ENCODE assay signal across 8 mouse cellular contexts in the genomic region with DNA sequence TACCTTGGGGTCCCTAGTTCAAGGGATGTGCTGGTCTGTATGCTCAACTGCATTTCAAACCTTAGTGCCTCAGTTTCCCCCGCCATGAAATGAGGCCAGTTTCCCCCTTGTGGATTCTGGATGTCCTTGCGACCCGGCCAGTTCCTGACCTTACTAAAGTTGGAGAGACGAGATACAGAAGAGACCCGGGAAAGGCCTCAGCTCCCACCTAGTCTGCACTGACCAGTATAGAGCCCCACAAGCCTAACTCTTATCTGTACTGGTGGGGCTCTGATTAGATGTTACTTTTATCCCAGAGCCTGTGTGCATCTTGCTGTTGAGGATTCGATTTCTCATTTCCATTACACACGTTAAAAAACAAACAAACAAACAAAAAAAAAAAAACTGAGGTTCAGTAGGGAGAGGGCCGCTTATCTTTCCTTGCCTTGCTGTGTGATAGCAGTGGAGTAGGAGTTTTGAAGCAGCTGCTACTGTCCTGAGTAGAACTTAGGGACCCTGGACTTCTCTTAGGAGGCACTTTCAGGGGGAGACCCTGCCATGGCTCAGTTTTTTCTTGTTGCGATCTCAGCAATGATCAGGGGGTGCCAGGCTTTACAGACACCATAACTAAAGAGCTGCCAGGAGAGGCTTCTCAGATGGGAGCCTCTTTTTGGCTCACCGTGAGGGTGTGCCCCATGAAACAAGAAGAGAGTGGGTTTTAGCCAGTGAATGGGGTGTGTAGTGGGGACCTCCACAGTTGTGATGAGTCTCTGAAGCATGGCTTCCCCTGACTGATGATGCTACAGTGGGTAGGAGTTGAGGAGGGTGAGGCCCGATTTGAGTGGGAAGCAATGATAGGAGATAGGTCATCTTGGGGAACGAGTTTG. TPM values are rescaled to one million over a fixed set of nuclear protein-coding genes. Genes with fewer than 3 reads are reported as not detected.
DNase-seq lines count a peak whose midpoint lies in the region; ATAC-seq and TF ChIP-seq lines count a peak whose summit lies in the region.

No protein-coding gene starts in this region.

- no peak for TF ChIP-seq POLR2A in MEL (IDR thresholded peaks at IDR 0.05; ENCODE audit: control insufficient read depth in 1 of 2, insufficient read depth in 1 of 2, low read depth in 1 of 2, low read length in 2 of 2, poor library complexity in 1 of 2)

- TF ChIP-seq RAD21 in MEL (IDR thresholded peaks at IDR 0.05; ENCODE audit: low read depth, low read length) = no peak

- peaks cover 8 to 16% of the 10 kb centered on the region in 2 experiments for H3K4me1 ChIP-seq in MEL (ENCODE audit: control insufficient read depth in 1 of 2, insufficient read depth in 2 of 2, low read length in 2 of 2)
- H3K4me1 ChIP-seq in hindbrain, embryonic 13.5 days (replicated peaks) = peaks cover 59% of the 10 kb centered on the region
- peaks cover 22% of the 10 kb centered on the region for H3K4me1 ChIP-seq in liver, postnatal 0 days (ENCODE audit: insufficient read depth)

- no peak for ATAC-seq in hindbrain, embryonic 13.5 days (ENCODE audit: low FRiP score)
- ATAC-seq in liver, postnatal 0 days = no peak

- H3K4me2 ChIP-seq in hindbrain, embryonic 13.5 days = peak overlapping the region; percentile 90
- peak overlapping the region; percentile 76 for H3K4me2 ChIP-seq in liver, postnatal 0 days (ENCODE audit: low read depth, low read length)

- DNase-seq in layer of hippocampus, adult 8-10 months (ENCODE audit: low spot score in 2 of 2) = peak; percentile 1 to 6
- no peak for DNase-seq in layer of hippocampus, adult 11-12 months (ENCODE audit: low spot score)
- DNase-seq in MEL (ENCODE audit: low read depth, low spot score) = peak; percentile 51
- DNase-seq in embryo, embryonic 10.5 days (ENCODE audit: low spot score) = peak; percentile 37
- peak; percentile 13 for DNase-seq in liver, postnatal 0 days
- peak; percentile 40 for DNase-seq in testis, postnatal 10 days (ENCODE audit: low spot score)
- DNase-seq in natural killer cell, adult 2 months (ENCODE audit: low spot score in 2 of 2) = no peak

- H3K79me2 ChIP-seq in MEL (ENCODE audit: control insufficient read depth, insufficient read depth, low read length, poor library complexity) = peaks cover 4% of the 10 kb centered on the region; the same call in 1 of the 2 replicates

- TF ChIP-seq EP300 in MEL (IDR thresholded peaks at IDR 0.05; ENCODE audit: low read depth in 1 of 2, low read length in 2 of 2) = peak; percentile 28 to 66; a peak in 2 of 4 replicates
- TF ChIP-seq EP300 in liver, postnatal 0 days (IDR thresholded peaks at IDR 0.05; ENCODE audit: low read depth) = no peak

- no peaks in the 10 kb centered on the region for H3K27me3 ChIP-seq in MEL (ENCODE audit: control insufficient read depth in 1 of 2, insufficient read depth in 2 of 2, low read length in 2 of 2)
- H3K27me3 ChIP-seq in hindbrain, embryonic 13.5 days = no peaks in the 10 kb centered on the region
- H3K27me3 ChIP-seq in liver, postnatal 0 days (ENCODE audit: insufficient read depth, low read length) = no peaks in the 10 kb centered on the region

- H3K9ac ChIP-seq in MEL (ENCODE audit: control insufficient read depth, low read depth, low read length, poor library complexity, severe bottlenecking) = peak overlapping the region; percentile 91
- H3K9ac ChIP-seq in hindbrain, embryonic 13.5 days = peak overlapping the region; percentile 95
- peak overlapping the region; percentile 84 for H3K9ac ChIP-seq in liver, postnatal 0 days (replicated peaks)

- TF ChIP-seq CTCF in MEL (IDR thresholded peaks at IDR 0.05 in 2 of 3, conservative IDR thresholded peaks at IDR 0.05 in 1 of 3; ENCODE audit: control insufficient read depth in 1 of 3, insufficient read depth in 1 of 3, low read depth in 2 of 3, low read length in 3 of 3, poor library complexity in 1 of 3, severe bottlenecking in 1 of 3) = no peak; a peak in 1 of 6 replicates
- TF ChIP-seq CTCF in liver, postnatal 0 days (IDR thresholded peaks at IDR 0.05; ENCODE audit: low read depth) = no peak

- H3K27ac ChIP-seq in MEL (ENCODE audit: control insufficient read depth, low read depth, low read length) = peak overlapping the region; percentile 28; the same call in 1 of the 2 replicates
- H3K27ac ChIP-seq in hindbrain, embryonic 13.5 days = peak overlapping the region; percentile 92
- peak overlapping the region; percentile 67 for H3K27ac ChIP-seq in liver, postnatal 0 days (ENCODE audit: low read depth)

- 24% methylated on average over 12 of the region's 12 CpGs for WGBS in hindbrain, embryonic 13.5 days
- 28% methylated on average over 12 of the region's 12 CpGs for WGBS in liver, postnatal 0 days (ENCODE audit: insufficient replicate concordance)

- H3K36me3 ChIP-seq in MEL (ENCODE audit: control insufficient read depth in 1 of 2, insufficient read depth in 2 of 2, low read length in 2 of 2) = peaks cover 0 to 10% of the 10 kb centered on the region in 2 experiments; a peak in 2 of 4 replicates
- peaks cover 13% of the 10 kb centered on the region for H3K36me3 ChIP-seq in hindbrain, embryonic 13.5 days
- no peaks in the 10 kb centered on the region for H3K36me3 ChIP-seq in liver, postnatal 0 days (replicated peaks; ENCODE audit: insufficient read depth, low read length)

- H3K4me3 ChIP-seq in MEL (ENCODE audit: control insufficient read depth in 1 of 2, insufficient read depth in 1 of 2, low read depth in 2 of 2, low read length in 2 of 2) = peak overlapping the region; percentile 65 to 96
- H3K4me3 ChIP-seq in hindbrain, embryonic 13.5 days = peak overlapping the region; percentile 89
- H3K4me3 ChIP-seq in liver, postnatal 0 days (ENCODE audit: low read depth, low read length) = peak overlapping the region; percentile 86

- no peaks in the 10 kb centered on the region for H3K9me3 ChIP-seq in MEL (replicated peaks; ENCODE audit: insufficient read depth, low read length)
- H3K9me3 ChIP-seq in hindbrain, embryonic 13.5 days = no peaks in the 10 kb centered on the region
- no peaks in the 10 kb centered on the region for H3K9me3 ChIP-seq in liver, postnatal 0 days (ENCODE audit: low read length)

TF ChIP-seq in MEL, 35 proteins besides CTCF, POLR2A, EP300 and RAD21 (continues in another document):
- TF ChIP-seq NRF1 (IDR thresholded peaks at IDR 0.05; ENCODE audit: insufficient read depth, low read depth, low read length, poor library complexity, severe bottlenecking) (no peak), SMC3 (IDR thresholded peaks at IDR 0.05; ENCODE audit: low read depth, low read length) (no peak), TCF12 (IDR thresholded peaks at IDR 0.05; ENCODE audit: low read depth, low read length) (0 out of 2 replicates have a peak, but pooled peaks have one; percentile 37), TAL1 (IDR thresholded peaks at IDR 0.05; ENCODE audit: low read length) (no peak), E2F4 (IDR thresholded peaks at IDR 0.05; ENCODE audit: borderline replicate concordance, low read depth, low read length) (no peak), USF1 (IDR thresholded peaks at IDR 0.05; ENCODE audit: low read depth, low read length) (no peak), GABPA (IDR thresholded peaks at IDR 0.05; ENCODE audit: low read depth, low read length) (no peak), KAT2A (conservative IDR thresholded peaks at IDR 0.05; ENCODE audit: low read depth, low read length) (0 out of 2 replicates have a peak, but pooled peaks have one; percentile 28), ZC3H11A (IDR thresholded peaks at IDR 0.05; ENCODE audit: low read depth, low read length) (no peak), MAX (IDR thresholded peaks at IDR 0.05; ENCODE audit: low read length) (peak; percentile 49; the same call in 1 of the 2 replicates), MEF2A (IDR thresholded peaks at IDR 0.05; ENCODE audit: extremely low read depth, insufficient replicate concordance, low read depth, low read length, poor library complexity, severe bottlenecking) (no peak), UBTF (IDR thresholded peaks at IDR 0.05; ENCODE audit: borderline replicate concordance, insufficient read depth, low read depth, low read length) (no peak), GATA1 (IDR thresholded peaks at IDR 0.05; ENCODE audit: low read depth, low read length) (peak; percentile 78), MYC (IDR thresholded peaks at IDR 0.05; ENCODE audit: low read depth, low read length) (0 out of 2 replicates have a peak, but pooled peaks have one; percentile 24), ZMIZ1 (IDR thresholded peaks at IDR 0.05; ENCODE audit: low read depth, low read length) (no peak), USF2 (IDR thresholded peaks at IDR 0.05; ENCODE audit: borderline replicate concordance in 1 of 2, insufficient read depth in 1 of 2, low read depth in 1 of 2, low read length in 2 of 2) (no peak), POLR2AphosphoS2 (IDR thresholded peaks at IDR 0.05; ENCODE audit: low read length) (no peak), MXI1 (IDR thresholded peaks at IDR 0.05; ENCODE audit: low read depth, low read length) (no peak), NELFE (IDR thresholded peaks at IDR 0.05; ENCODE audit: low read depth, low read length) (no peak)

RNA-seq across cellular contexts. Expression of a gene that starts 1.0 kb away (rescaled TPM):
- 10 to 100 TPM; 40.1 to 49.3 (median 43.9) TPM for total RNA-seq in layer of hippocampus, adult 8-10 months (2022)
- total RNA-seq in MEL (2012; rRNA removed) = 9.3 and 11.6 TPM in 2 replicates
- polyA plus RNA-seq in MEL (2012; ENCODE audit: insufficient read depth in 1 of 2, insufficient read length in 2 of 2, low read depth in 1 of 2, low replicate concordance in 2 of 2, missing spikeins in 1 of 2) = 10 to 100 TPM in 1 of 2 experiments, not detected in 1; 23.9 TPM
- polyA plus RNA-seq in hindbrain, embryonic 13.5 days (2015; fragmentation: Nextera tagmentation; extraction: Ambion mirVana) = 61.0 and 61.2 TPM in 2 replicates
- polyA plus RNA-seq in liver, postnatal 0 days (2015; fragmentation: Nextera tagmentation; extraction: Ambion mirVana) = 4.2 and 4.6 TPM in 2 replicates

RNA-seq across cellular contexts. Expression of a gene that starts 26.5 kb away (rescaled TPM):
- total RNA-seq in layer of hippocampus, adult 8-10 months (2022) = 10 to 100 TPM; 66.4 to 79.1 (median 71.5) TPM
- total RNA-seq in MEL (2012; rRNA removed) = 71.8 and 78.7 TPM in 2 replicates
- polyA plus RNA-seq in MEL (2012; ENCODE audit: insufficient read depth in 1 of 2, insufficient read length in 2 of 2, low read depth in 1 of 2, low replicate concordance in 2 of 2, missing spikeins in 1 of 2) = 100 to 1,000 TPM in 1 of 2 experiments, not detected in 1; 111 TPM
- polyA plus RNA-seq in hindbrain, embryonic 13.5 days (2015; fragmentation: Nextera tagmentation; extraction: Ambion mirVana) = 64.7 and 68.2 TPM in 2 replicates
- polyA plus RNA-seq in liver, postnatal 0 days (2015; fragmentation: Nextera tagmentation; extraction: Ambion mirVana) = 23.3 and 23.4 TPM in 2 replicates

RNA-seq across cellular contexts. Expression of a gene that starts 27.6 kb away (rescaled TPM):
- 10 to 100 TPM; 20.8 to 22.8 (median 21.8) TPM for total RNA-seq in layer of hippocampus, adult 8-10 months (2022)
- total RNA-seq in MEL (2012; rRNA removed) = 14.2 and 14.6 TPM in 2 replicates
- 10 to 100 TPM in 1 of 2 experiments, not detected in 1; 13.4 TPM for polyA plus RNA-seq in MEL (2012; ENCODE audit: insufficient read depth in 1 of 2, insufficient read length in 2 of 2, low read depth in 1 of 2, low replicate concordance in 2 of 2, missing spikeins in 1 of 2)
- polyA plus RNA-seq in hindbrain, embryonic 13.5 days (2015; fragmentation: Nextera tagmentation; extraction: Ambion mirVana) = 21.2 and 22.4 TPM in 2 replicates
- 4.5 and 4.9 TPM in 2 replicates for polyA plus RNA-seq in liver, postnatal 0 days (2015; fragmentation: Nextera tagmentation; extraction: Ambion mirVana)

Comparison
In these comparisons a context has a peak if more than half of its experiments do, and no peak if none do; other contexts are left out.
1. DNase-seq: peak in layer of hippocampus, adult 8-10 months (2 of 2), MEL (single experiment), embryo, embryonic 10.5 days (single experiment), liver, postnatal 0 days (single experiment) and testis, postnatal 10 days (single experiment); none in layer of hippocampus, adult 11-12 months (single experiment) and natural killer cell, adult 2 months (0 of 2).
2. H3K27ac ChIP-seq: peak in every context shown above with its lines; median percentile 92 in hindbrain, embryonic 13.5 days; 67 in liver, postnatal 0 days; 28 in MEL.
3. Peak in every context shown above with its lines, with median percentiles within 50 percentile points of each other: H3K4me3 ChIP-seq and H3K9ac ChIP-seq.